Mouse (Mus musculus): ENCODE results near the gene Zfp423. TPM values are rescaled to one million over a fixed set of nuclear protein-coding genes. Genes with fewer than 3 reads are reported as not detected.
"Not testable (repeated sequence)": the region's sequence is repeated elsewhere in the genome, so short reads cannot be mapped to it uniquely, and the experiment has no call there.

The Zfp423 gene
- total RNA-seq, 2 experiments from 2014 or later = 18.2 to 26.0 TPM

GRCm38 (mm10) chr8:87864236-87864635 is 95.2 kb downstream of the Zfp423 start:
- intact Hi-C loops (cut with DNase I) = no loop called here
- DNase-seq (ENCODE audit: extremely low spot score in 1 of 2, low spot score in 2 of 2) = peak in 1 of 2 experiments; percentile 54

- intact Hi-C loops (cut with DNase I) = no loop called here
Measured at GRCm38 (mm10) chr8:87863128-87863527, 96.3 kb downstream of the Zfp423 start.

DNA sequence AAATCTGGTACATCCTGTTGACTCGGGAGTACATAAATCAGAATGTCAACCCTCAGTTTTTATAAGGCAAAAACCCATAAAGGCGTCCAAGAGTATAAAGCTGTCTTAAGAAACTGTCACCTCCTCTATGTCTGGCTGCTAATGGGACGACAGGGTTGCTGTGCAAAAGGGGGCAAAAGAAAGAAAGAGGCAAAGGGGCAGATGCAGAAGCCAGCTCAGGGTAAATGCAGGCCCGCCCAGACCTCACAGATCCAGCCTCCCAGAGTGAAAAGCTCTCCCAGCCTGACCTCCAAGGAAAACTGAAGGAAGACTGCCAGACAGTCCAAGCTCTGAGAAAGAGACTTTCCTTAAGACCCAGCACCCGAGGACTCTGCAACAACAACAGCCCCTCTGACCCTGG is 97.7 kb downstream of the Zfp423 start:
- intact Hi-C loops (cut with DNase I) = no loop called here
- DNase-seq (ENCODE audit: extremely low spot score in 1 of 2, low spot score in 2 of 2) = no peak

More at GRCm38 (mm10) chr8:87863128-87863527, 96.3 kb downstream of the Zfp423 start:
- no peak for DNase-seq (ENCODE audit: extremely low spot score in 1 of 2, low spot score in 2 of 2)

- intact Hi-C loops (cut with DNase I) = no loop called here
- no peak for DNase-seq (ENCODE audit: extremely low spot score in 1 of 2, low spot score in 2 of 2)
Measured at GRCm38 (mm10) chr8:87860905-87861304, 98.5 kb downstream of the Zfp423 start.

GRCm38 (mm10) chr8:87851871-87852270 is 107.5 kb downstream of the Zfp423 start:
- intact Hi-C loops (cut with DNase I) = no loop called here
- DNase-seq (ENCODE audit: extremely low spot score in 1 of 2, low spot score in 2 of 2) = no peak

GRCm38 (mm10) chr8:87851380-87851779 is 108.0 kb downstream of the Zfp423 start:
- no peak for DNase-seq (ENCODE audit: extremely low spot score in 1 of 2, low spot score in 2 of 2)
- intact Hi-C loops (cut with DNase I) = no loop called here

- DNase-seq (ENCODE audit: extremely low spot score in 1 of 2, low spot score in 2 of 2) = no peak
- intact Hi-C loops (cut with DNase I) = no loop called here
Measured at GRCm38 (mm10) chr8:87848836-87849235, 110.6 kb downstream of the Zfp423 start.

DNA sequence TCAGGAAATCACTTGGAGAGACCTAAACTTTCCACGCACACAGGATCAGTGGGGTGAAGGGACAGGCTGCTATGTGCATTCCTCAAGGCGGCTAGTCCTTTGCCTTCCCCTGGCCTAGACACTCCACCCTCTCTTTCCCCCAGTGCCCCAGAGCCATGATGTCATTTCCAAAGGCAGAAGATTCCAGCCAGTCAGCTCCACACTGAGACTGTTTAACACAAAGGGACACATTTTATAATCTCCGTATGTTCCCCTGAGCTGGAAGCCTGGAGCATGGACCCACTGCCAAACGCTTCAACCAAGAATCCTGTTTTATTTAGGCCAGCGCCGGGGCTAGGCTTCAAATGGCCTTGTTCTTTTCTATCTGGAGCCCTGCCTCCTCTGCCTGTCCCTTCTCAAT is 111.6 kb downstream of the Zfp423 start:
- intact Hi-C loops (cut with DNase I) = no loop called here
- DNase-seq (ENCODE audit: extremely low spot score in 1 of 2, low spot score in 2 of 2) = peak in 1 of 2 experiments; percentile 46

DNA sequence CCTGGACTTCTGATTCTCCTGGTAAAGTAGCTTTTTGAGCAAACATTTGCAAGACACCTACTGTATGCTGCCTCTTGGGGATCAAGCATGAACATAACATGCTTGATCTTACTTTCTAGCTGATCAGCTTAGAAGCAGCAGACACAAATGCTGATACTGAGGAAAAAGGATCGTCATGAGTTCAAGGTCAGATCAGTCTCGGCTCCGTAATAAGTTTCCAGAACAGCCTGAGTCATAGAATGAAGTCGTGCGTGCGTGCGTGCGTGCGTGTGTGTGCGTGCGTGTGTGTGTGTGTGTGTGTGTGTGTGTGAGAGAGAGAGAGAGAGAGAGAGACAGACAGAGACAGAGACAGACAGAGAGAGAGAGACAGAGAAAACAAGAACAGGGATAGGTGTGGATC is 117.3 kb downstream of the Zfp423 start:
- DNase-seq (ENCODE audit: extremely low spot score in 1 of 2, low spot score in 2 of 2); intact Hi-C loops (cut with DNase I): not testable (repeated sequence)

DNA sequence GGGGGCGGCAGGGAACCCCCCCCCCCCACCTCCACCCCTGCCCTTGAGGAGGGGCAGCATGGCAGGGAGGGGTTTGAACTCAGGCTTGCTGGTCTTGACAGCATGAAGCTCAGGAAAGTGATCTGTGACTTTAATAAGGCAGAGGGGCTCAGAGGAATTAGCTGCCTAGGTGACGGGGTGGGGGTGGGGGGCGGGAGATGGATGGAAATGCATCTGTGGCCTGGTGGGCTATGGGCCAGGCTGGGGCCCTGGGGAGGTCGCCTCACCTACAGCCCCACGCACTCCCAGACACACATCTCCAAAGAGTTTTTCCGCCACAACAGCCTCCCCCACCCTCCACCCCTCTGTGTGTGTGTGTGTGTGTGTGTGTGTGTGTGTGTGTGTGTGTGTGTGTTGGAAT is 122.1 kb downstream of the Zfp423 start:
- DNase-seq (ENCODE audit: extremely low spot score in 1 of 2, low spot score in 2 of 2) = no peak
- intact Hi-C loops (cut with DNase I) = no loop called here

DNA sequence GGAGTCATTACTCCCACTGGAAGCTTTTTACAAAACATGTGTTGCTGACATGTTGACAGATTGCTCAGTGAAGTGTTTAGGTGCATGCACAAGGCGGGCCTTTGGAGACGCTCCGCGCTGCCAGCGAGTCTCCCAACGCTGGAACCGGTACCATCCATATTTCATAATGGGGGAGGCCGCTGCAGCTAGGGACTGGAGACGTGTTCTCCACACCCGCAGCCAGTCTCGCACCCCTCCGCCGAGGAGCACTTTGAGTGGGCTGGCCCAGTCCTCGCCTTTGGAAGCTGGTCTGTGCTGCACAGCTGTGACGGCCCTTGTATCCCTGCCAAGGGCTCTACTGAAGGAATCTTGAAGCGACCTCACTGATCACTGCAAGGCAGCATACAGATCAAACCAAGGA is 122.5 kb downstream of the Zfp423 start:
- DNase-seq (ENCODE audit: extremely low spot score in 1 of 2, low spot score in 2 of 2) = peak; percentile 60 to 84
- intact Hi-C loops (cut with DNase I) = no loop called here

- intact Hi-C loops (cut with DNase I) = no loop called here
- DNase-seq (ENCODE audit: extremely low spot score in 1 of 2, low spot score in 2 of 2) = no peak
Measured at GRCm38 (mm10) chr8:87835924-87836323, 123.5 kb downstream of the Zfp423 start.

- no peak for DNase-seq (ENCODE audit: extremely low spot score in 1 of 2, low spot score in 2 of 2)
- intact Hi-C loops (cut with DNase I) = no loop called here
Measured at GRCm38 (mm10) chr8:87835411-87835821, 124.0 kb downstream of the Zfp423 start.

DNA sequence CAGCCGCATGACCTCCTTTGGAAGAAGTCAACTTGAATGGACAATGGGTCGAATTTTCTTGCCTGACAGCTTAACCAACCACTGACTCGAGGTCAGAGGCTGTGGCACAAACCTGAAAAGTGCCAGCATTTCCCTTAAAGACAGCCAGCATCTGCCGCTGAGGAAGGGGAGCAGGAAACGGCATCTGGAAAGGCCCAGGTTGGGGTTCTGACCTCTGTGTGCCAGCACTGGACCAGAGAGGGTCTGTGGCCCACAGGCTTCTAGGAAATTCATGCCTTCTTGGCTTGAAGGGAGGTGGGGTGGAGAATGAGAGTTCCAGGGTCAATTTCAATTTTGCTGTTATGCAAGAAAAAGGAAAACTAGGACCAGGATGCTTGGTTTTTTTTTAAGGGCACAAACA is 124.7 kb downstream of the Zfp423 start:
- DNase-seq (ENCODE audit: extremely low spot score in 1 of 2, low spot score in 2 of 2) = no peak
- intact Hi-C loops (cut with DNase I) = no loop called here

DNA sequence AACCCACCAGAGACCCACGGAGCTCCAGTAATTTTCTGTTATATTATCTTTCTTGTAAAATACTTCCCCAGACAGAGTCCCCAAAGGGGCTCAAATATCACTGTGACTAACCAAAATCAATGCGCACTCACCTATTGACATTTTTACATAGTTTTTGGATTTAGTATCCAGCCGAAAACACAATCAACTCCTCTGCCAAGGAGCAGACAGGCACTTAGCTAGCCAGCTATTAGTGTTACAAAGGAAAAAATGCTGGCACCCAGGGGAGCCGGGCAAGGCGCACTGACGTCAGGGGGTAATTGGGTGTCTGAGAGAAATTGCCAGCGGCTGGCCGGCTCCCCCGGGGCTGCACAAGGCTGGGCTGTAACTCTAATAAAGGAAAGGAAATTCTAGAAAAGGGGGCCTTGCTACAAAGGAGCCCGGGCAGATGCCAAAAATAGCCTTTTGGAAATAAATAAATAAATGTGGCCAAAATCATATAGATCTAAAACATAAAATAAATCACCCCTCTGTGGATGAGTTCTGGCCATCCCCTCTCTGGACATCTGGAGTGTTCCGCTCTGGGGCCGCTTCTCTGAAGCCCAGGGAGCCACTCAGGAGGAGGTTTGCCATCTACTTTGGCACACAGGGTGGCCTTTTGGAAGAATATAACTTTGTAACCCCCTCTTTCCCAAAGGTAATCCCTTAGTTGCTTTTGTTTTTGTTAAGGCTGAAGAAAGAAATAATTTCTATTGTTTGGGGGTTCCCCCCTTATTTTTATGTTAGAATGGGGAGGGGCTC is 125.4 kb downstream of the Zfp423 start:
- intact Hi-C loops (cut with DNase I) = no loop called here
- DNase-seq (ENCODE audit: extremely low spot score in 1 of 2, low spot score in 2 of 2) = no peak

GRCm38 (mm10) chr8:87833339-87833738 is 126.1 kb downstream of the Zfp423 start:
- intact Hi-C loops (cut with DNase I) = no loop called here
- DNase-seq (ENCODE audit: extremely low spot score in 1 of 2, low spot score in 2 of 2) = no peak

GRCm38 (mm10) chr8:87832381-87833325 is 126.7 kb downstream of the Zfp423 start:
- intact Hi-C loops (cut with DNase I) = no loop called here
- no peak for DNase-seq (ENCODE audit: extremely low spot score in 1 of 2, low spot score in 2 of 2)

DNA sequence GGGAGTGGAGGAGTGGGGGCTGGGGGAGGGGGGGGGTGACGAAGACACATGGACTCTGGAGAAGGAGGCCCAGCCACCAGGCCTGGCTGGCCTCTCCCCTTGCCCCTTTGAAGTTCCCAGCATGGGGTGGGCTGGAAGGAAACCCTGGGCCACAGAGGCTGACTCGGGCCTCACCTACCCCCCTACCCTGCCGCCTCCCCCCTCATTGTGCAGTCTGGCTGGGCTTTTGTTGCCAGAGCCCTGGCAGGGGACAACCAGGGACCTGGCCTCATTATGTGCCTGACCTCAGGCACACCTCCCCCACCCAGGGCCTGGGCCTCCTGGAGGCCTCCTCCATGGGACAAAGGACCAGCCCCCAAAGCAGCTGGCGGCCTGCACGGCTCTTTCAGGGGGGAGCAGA is 127.8 kb downstream of the Zfp423 start:
- intact Hi-C loops (cut with DNase I) = no loop called here
- DNase-seq (ENCODE audit: extremely low spot score in 1 of 2, low spot score in 2 of 2) = peak in 1 of 2 experiments; percentile 89

- intact Hi-C loops (cut with DNase I) = no loop called here
- DNase-seq (ENCODE audit: extremely low spot score in 1 of 2, low spot score in 2 of 2) = no peak
Measured at GRCm38 (mm10) chr8:87831116-87831515, 128.3 kb downstream of the Zfp423 start.

- peak in 1 of 2 experiments; percentile 60 for DNase-seq (ENCODE audit: extremely low spot score in 1 of 2, low spot score in 2 of 2)
- intact Hi-C loops (cut with DNase I) = no loop called here
Measured at GRCm38 (mm10) chr8:87830200-87830599, 129.2 kb downstream of the Zfp423 start.
